Mouse (Mus musculus) forebrain, embryonic 10.5 days (tissue): ENCODE measurements around the gene Myo5c. TPM values are rescaled to one million over a fixed set of nuclear protein-coding genes. Genes with fewer than 3 reads are reported as not detected.

Experiments
- DNase-seq: peaks from one replicate; pipeline ENCODE4 v3.0.0-alpha.2; 2017; ENCODE audit warnings: low spot score; ENCODE audit errors: extremely low spot score
- H3K27ac ChIP-seq: fragments of 300-500 bp; sonication (generic); 2 replicates; pipeline ENCODE4 v1.5.1; 2016; ENCODE audit warnings: mild to moderate bottlenecking
- H3K27me3 ChIP-seq: fragments of 300-500 bp; sonication (generic); 2 replicates; pipeline ENCODE4 v1.6.1; 2016; ENCODE audit warnings: mild to moderate bottlenecking; ENCODE audit not compliant: poor library complexity, severe bottlenecking
- H3K36me3 ChIP-seq: fragments of 300-500 bp; sonication (generic); replicated peaks from 2 replicates; pipeline ENCODE4 v1.6.1; 2016; ENCODE audit warnings: mild to moderate bottlenecking, moderate library complexity
- H3K4me1 ChIP-seq: fragments of 300-500 bp; sonication (generic); 2 replicates; pipeline ENCODE4 v1.6.1; 2016
- H3K4me3 ChIP-seq: fragments of 300-500 bp; sonication (generic); 2 replicates; pipeline ENCODE4 v1.5.1; 2016; ENCODE audit warnings: mild to moderate bottlenecking, moderate library complexity
- H3K9me3 ChIP-seq: fragments of 300-500 bp; sonication (generic); 2 replicates; pipeline ENCODE4 v1.6.1; 2016; ENCODE audit warnings: mild to moderate bottlenecking, moderate library complexity
- WGBS: fragments of 180-500 bp; shearing (Covaris S2); methylation state at CpG from one replicate; pipeline ENCODE4 v1.1.7; 2016; 5-methylcytosine and 5-hydroxymethylcytosine counted together
- polyA plus RNA-seq: library from polyadenylated mRNA; unstranded; fragments of >200 nt; fragmentation: Nextera tagmentation; extraction: Ambion mirVana; gene quantifications from 2 replicates; pipeline ENCODE4 v1.2.1, GENCODE M21; 2016

The Myo5c gene
- polyA plus RNA-seq, 1 experiment from 2014 or later, result 0.61 TPM

GRCm38 (mm10) chr9:75232860-75233259 is 1.0 kb downstream of the Myo5c start:
- no peak for DNase-seq
- no peak overlapping the region for H3K27ac ChIP-seq
- H3K4me3 ChIP-seq, result no peak overlapping the region
- peaks cover 63% of the 10 kb centered on the region for H3K27me3 ChIP-seq
- no peaks in the 10 kb centered on the region for H3K36me3 ChIP-seq
- H3K9me3 ChIP-seq, result no peaks in the 10 kb centered on the region
- peaks cover 24% of the 10 kb centered on the region for H3K4me1 ChIP-seq
- 11% methylated on average over 8 of the region's 8 CpGs for WGBS

- peaks cover 63% of the 10 kb centered on the region for H3K27me3 ChIP-seq
- H3K4me1 ChIP-seq, result peaks cover 24% of the 10 kb centered on the region
- H3K36me3 ChIP-seq, result no peaks in the 10 kb centered on the region
- no peaks in the 10 kb centered on the region for H3K9me3 ChIP-seq
- no peak overlapping the region for H3K4me3 ChIP-seq
- no peak for DNase-seq
- H3K27ac ChIP-seq, result no peak overlapping the region
- 30% methylated on average over 7 of the region's 7 CpGs for WGBS
These were observed 2.5 kb downstream of the Myo5c start for GRCm38 (mm10) chr9:75234271-75234741.

- H3K4me3 ChIP-seq, result no peak overlapping the region
- H3K36me3 ChIP-seq, result no peaks in the 10 kb centered on the region
- peaks cover 57% of the 10 kb centered on the region for H3K27me3 ChIP-seq
- no peaks in the 10 kb centered on the region for H3K9me3 ChIP-seq
- no peak for DNase-seq
- H3K4me1 ChIP-seq, result peaks cover 24% of the 10 kb centered on the region
- H3K27ac ChIP-seq, result no peak overlapping the region
- 82% methylated on average over 12 of the region's 12 CpGs for WGBS
These were observed 3.3 kb downstream of the Myo5c start for GRCm38 (mm10) chr9:75234983-75235627.

GRCm38 (mm10) chr9:75235696-75236095 is 3.9 kb downstream of the Myo5c start:
- Histone ChIP-seq H3K27me3 (peaks cover 51% of the 10 kb centered on the region), H3K27ac (no peak overlapping the region), H3K4me3 (no peak overlapping the region), H3K4me1 (peaks cover 24% of the 10 kb centered on the region), H3K36me3 (no peaks in the 10 kb centered on the region), H3K9me3 (no peaks in the 10 kb centered on the region)
- no peak for DNase-seq
- 63% methylated on average over 2 of the region's 2 CpGs for WGBS

GRCm38 (mm10) chr9:75236416-75237308 is 4.8 kb downstream of the Myo5c start:
- Histone ChIP-seq H3K4me1 (peaks cover 22% of the 10 kb centered on the region), H3K36me3 (no peaks in the 10 kb centered on the region), H3K27me3 (peaks cover 41% of the 10 kb centered on the region), H3K27ac (no peak overlapping the region), H3K9me3 (no peaks in the 10 kb centered on the region), H3K4me3 (no peak overlapping the region)
- 86% methylated on average over 12 of the region's 12 CpGs for WGBS
- DNase-seq, result no peak

GRCm38 (mm10) chr9:75238179-75238578 is 6.4 kb downstream of the Myo5c start:
- Histone ChIP-seq H3K4me3 (no peak overlapping the region), H3K9me3 (no peaks in the 10 kb centered on the region), H3K27ac (no peak overlapping the region), H3K36me3 (no peaks in the 10 kb centered on the region), H3K4me1 (peaks cover 12% of the 10 kb centered on the region; the same call in 1 of the 2 replicates), H3K27me3 (peaks cover 26% of the 10 kb centered on the region)
- no peak for DNase-seq
- WGBS, result 88% methylated on average over 3 of the region's 3 CpGs

- WGBS, result 77% methylated on average over 6 of the region's 6 CpGs
- Histone ChIP-seq H3K4me3 (no peak overlapping the region), H3K9me3 (no peaks in the 10 kb centered on the region), H3K27me3 (no peaks in the 10 kb centered on the region), H3K4me1 (no peaks in the 10 kb centered on the region; the same call in 1 of the 2 replicates), H3K27ac (no peak overlapping the region), H3K36me3 (no peaks in the 10 kb centered on the region)
- no peak for DNase-seq
These were observed 11.2 kb downstream of the Myo5c start for GRCm38 (mm10) chr9:75243052-75243451.

- Histone ChIP-seq H3K4me3 (no peak overlapping the region), H3K4me1 (no peaks in the 10 kb centered on the region; the same call in 1 of the 2 replicates), H3K36me3 (no peaks in the 10 kb centered on the region), H3K27ac (no peak overlapping the region), H3K27me3 (no peaks in the 10 kb centered on the region), H3K9me3 (no peaks in the 10 kb centered on the region)
- DNase-seq, result no peak
- WGBS, result 45% methylated on average over 5 of the region's 5 CpGs
These were observed 12.0 kb downstream of the Myo5c start for GRCm38 (mm10) chr9:75243730-75244406.

GRCm38 (mm10) chr9:75244527-75244926 is 12.7 kb downstream of the Myo5c start:
- DNase-seq, result no peak
- H3K36me3 ChIP-seq, result no peaks in the 10 kb centered on the region
- no peak overlapping the region for H3K4me3 ChIP-seq
- 82% methylated on average over 4 of the region's 4 CpGs for WGBS
- no peaks in the 10 kb centered on the region for H3K9me3 ChIP-seq
- no peaks in the 10 kb centered on the region for H3K27me3 ChIP-seq
- H3K27ac ChIP-seq, result no peak overlapping the region
- H3K4me1 ChIP-seq, result no peaks in the 10 kb centered on the region; the same call in 1 of the 2 replicates

GRCm38 (mm10) chr9:75246080-75246930 is 14.5 kb downstream of the Myo5c start:
- no peaks in the 10 kb centered on the region for H3K36me3 ChIP-seq
- no peaks in the 10 kb centered on the region for H3K27me3 ChIP-seq
- no peak overlapping the region for H3K4me3 ChIP-seq
- WGBS, result 93% methylated on average over 13 of the region's 13 CpGs
- H3K27ac ChIP-seq, result no peak overlapping the region
- no peaks in the 10 kb centered on the region; the same call in 1 of the 2 replicates for H3K4me1 ChIP-seq
- no peaks in the 10 kb centered on the region for H3K9me3 ChIP-seq
- DNase-seq, result no peak

- no peaks in the 10 kb centered on the region for H3K27me3 ChIP-seq
These were observed 16.1 kb downstream of the Myo5c start for GRCm38 (mm10) chr9:75247870-75248269.

GRCm38 (mm10) chr9:75248359-75248758 is 16.5 kb downstream of the Myo5c start:
- Histone ChIP-seq H3K4me3 (no peak overlapping the region), H3K27me3 (no peaks in the 10 kb centered on the region), H3K36me3 (no peaks in the 10 kb centered on the region), H3K4me1 (no peaks in the 10 kb centered on the region; the same call in 1 of the 2 replicates), H3K9me3 (no peaks in the 10 kb centered on the region), H3K27ac (no peak overlapping the region)
- WGBS, result 83% methylated on average over 1 of the region's 1 CpGs
- no peak for DNase-seq

More at GRCm38 (mm10) chr9:75247870-75248269, 16.1 kb downstream of the Myo5c start:
- no peak for DNase-seq
- no peaks in the 10 kb centered on the region; the same call in 1 of the 2 replicates for H3K4me1 ChIP-seq
- WGBS, result 94% methylated on average over 6 of the region's 6 CpGs
- H3K4me3 ChIP-seq, result no peak overlapping the region
- H3K36me3 ChIP-seq, result no peaks in the 10 kb centered on the region
- H3K9me3 ChIP-seq, result no peaks in the 10 kb centered on the region
- H3K27ac ChIP-seq, result no peak overlapping the region
